Mouse (Mus musculus): ENCODE results near the gene Fam78b. TPM values are rescaled to one million over a fixed set of nuclear protein-coding genes. Genes with fewer than 3 reads are reported as not detected.

The Fam78b gene
- polyA plus RNA-seq, 1 experiment from 2014 or later = 13.9 TPM

DNA sequence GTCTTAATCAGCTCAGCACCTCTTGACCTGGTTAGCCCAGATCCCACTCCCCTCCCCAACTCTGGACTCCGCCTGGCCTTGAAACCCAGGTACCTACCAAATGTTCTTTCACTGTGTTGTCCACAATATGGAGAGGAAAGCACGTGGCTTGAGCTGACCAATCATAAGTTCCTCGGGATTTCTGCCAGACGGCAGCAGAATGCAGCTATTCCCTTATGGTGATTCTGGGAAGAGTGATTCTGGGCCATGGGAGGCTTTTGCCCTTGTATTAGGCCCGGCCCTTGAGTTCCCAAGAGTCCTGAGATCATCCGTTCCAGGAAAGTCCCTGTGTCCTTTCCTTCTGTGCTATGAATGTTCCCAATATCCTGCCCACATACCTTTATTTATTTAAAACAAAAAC is 41.3 kb downstream of the Fam78b start:
- H3K4me3 ChIP-seq = no peak overlapping the region
- ATAC-seq (ENCODE audit: low read depth) = no peak
- no peak overlapping the region for H3K27ac ChIP-seq (replicated peaks)
- no peaks in the 10 kb centered on the region for H3K27me3 ChIP-seq
- H3K9me3 ChIP-seq = no peaks in the 10 kb centered on the region
- no peak overlapping the region for H3K9ac ChIP-seq
- no peak overlapping the region for H3K4me2 ChIP-seq
- WGBS = 88% methylated on average over 6 of the region's 6 CpGs
- H3K4me1 ChIP-seq (replicated peaks) = peaks cover 33% of the 10 kb centered on the region
- H3K36me3 ChIP-seq = 0 out of 2 replicates have a peak, but pooled peaks cover 10% of the 10 kb centered on the region

DNA sequence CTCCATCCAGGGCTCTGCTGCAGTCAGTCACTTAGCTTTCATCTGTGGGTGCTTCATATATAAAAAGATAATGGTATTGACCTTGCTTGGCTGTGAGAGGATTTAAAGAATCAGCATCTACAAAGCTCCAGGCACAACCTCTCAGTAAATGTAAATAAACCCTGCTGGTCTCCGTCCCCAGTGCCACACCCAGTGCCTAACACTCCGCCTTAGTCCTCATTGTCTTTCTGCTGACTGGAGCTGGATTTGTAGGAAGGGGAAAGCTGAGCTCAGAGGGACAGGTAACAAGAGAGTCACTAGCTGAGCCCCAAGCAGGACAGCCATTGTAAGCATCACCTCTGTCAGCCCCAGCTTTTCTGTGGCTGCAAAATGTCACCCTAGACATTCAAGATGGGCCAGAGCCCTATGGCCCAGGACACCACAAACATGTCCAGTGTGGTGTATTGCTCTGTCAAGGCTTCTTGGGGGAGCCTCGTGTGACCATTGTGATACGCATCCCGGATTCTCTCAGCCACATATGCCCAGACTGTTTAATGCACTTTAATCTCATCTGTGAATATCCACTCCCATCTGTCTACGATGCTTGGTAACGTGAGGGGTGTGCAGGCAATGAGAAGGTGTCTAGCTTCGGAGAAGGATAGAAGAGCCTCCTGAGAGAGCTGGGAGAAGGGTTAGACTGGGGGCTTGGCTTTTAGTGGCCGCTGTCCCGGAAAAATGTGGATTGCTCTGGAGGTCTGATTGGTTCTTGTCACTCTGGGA is 45.1 kb downstream of the Fam78b start:
- Histone ChIP-seq H3K36me3 (0 out of 2 replicates have a peak, but pooled peaks cover 3% of the 10 kb centered on the region), H3K4me3 (no peak overlapping the region), H3K27ac (replicated peaks) (peak overlapping the region; percentile 25; the same call in 1 of the 2 replicates), H3K4me2 (no peak overlapping the region), H3K27me3 (no peaks in the 10 kb centered on the region), H3K4me1 (replicated peaks) (peaks cover 35% of the 10 kb centered on the region), H3K9me3 (no peaks in the 10 kb centered on the region), H3K9ac (no peak overlapping the region)
- peak; percentile 24; the same call in 1 of the 2 replicates for ATAC-seq (ENCODE audit: low read depth)
- WGBS = 47% methylated on average over 10 of the region's 10 CpGs

DNA sequence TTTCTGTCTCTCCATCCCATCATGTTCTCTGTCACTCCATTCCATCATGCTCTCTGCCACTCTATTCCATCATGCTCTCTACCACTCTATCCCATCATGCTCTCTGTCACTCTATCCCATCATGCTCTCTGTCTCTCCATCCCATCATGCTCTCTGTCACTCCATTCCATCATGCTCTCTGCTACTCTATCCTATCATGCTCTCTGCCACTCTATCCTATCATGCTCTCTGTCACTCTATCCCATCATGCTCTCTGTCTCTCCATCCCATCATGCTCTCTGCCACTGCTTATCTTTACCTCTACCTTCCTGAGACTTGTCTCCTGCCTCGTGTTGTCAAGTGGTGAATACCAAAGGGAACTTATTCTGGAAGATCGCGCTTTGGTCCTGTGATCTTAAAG is 49.6 kb downstream of the Fam78b start:
- H3K4me2 ChIP-seq = no peak overlapping the region
- ATAC-seq (ENCODE audit: low read depth) = no peak
- no peaks in the 10 kb centered on the region for H3K36me3 ChIP-seq
- no peak overlapping the region for H3K9ac ChIP-seq
- no peak overlapping the region for H3K27ac ChIP-seq (replicated peaks)
- no peaks in the 10 kb centered on the region for H3K9me3 ChIP-seq
- WGBS = 94% methylated on average over 3 of the region's 3 CpGs
- no peaks in the 10 kb centered on the region for H3K27me3 ChIP-seq
- H3K4me3 ChIP-seq = no peak overlapping the region
- peaks cover 37% of the 10 kb centered on the region for H3K4me1 ChIP-seq (replicated peaks)

DNA sequence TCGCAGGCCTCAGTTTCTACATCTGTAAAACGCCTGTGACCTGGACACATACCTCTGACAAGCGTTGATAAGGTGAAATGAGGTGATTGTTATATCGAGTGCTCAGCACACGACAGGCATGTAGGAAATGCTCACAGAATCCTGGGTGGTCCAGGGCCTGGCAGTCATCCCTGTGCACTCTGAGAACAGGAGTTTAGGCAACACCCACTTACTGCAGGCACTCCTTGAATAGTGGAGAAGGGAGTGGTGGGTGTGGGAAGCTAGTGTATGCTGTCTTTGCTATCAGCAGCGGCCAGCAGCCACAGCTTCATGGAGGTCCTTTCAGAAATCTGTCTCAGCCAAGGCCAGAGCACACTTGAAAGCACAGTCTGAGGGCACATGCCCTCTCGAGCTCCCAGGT is 52.8 kb downstream of the Fam78b start:
- Histone ChIP-seq H3K36me3 (no peaks in the 10 kb centered on the region), H3K9me3 (no peaks in the 10 kb centered on the region), H3K27me3 (no peaks in the 10 kb centered on the region), H3K9ac (no peak overlapping the region), H3K4me1 (replicated peaks) (peaks cover 36% of the 10 kb centered on the region), H3K27ac (replicated peaks) (no peak overlapping the region), H3K4me3 (no peak overlapping the region), H3K4me2 (no peak overlapping the region)
- ATAC-seq (ENCODE audit: low read depth) = no peak
- WGBS = 92% methylated on average over 7 of the region's 7 CpGs

DNA sequence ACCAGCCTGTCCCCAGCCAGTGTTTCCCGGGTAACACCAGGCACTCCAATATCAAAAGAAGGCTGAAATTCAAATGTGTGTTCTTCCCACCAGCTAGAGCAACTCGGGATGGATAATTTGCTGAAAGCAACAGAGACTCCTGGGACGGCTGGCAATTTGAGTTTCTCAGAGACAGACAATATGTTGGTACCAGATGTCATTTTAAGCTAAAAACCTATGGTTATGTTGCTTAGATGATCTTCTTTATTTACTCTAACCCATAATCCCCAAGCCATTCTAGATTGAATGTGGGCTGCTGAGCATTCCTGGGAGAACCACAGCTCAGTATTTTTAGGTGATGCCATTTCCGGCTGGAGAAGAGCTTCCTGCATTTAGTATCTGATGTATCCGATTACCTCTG is 56.3 kb downstream of the Fam78b start:
- H3K27me3 ChIP-seq = no peaks in the 10 kb centered on the region
- ATAC-seq (ENCODE audit: low read depth) = no peak
- H3K4me2 ChIP-seq = no peak overlapping the region
- H3K4me3 ChIP-seq = no peak overlapping the region
- WGBS = 59% methylated on average over 5 of the region's 5 CpGs
- no peaks in the 10 kb centered on the region for H3K36me3 ChIP-seq
- H3K9me3 ChIP-seq = no peaks in the 10 kb centered on the region
- H3K9ac ChIP-seq = no peak overlapping the region
- peak overlapping the region; percentile 46; the same call in 1 of the 2 replicates for H3K27ac ChIP-seq (replicated peaks)
- peaks cover 36% of the 10 kb centered on the region for H3K4me1 ChIP-seq (replicated peaks)

DNA sequence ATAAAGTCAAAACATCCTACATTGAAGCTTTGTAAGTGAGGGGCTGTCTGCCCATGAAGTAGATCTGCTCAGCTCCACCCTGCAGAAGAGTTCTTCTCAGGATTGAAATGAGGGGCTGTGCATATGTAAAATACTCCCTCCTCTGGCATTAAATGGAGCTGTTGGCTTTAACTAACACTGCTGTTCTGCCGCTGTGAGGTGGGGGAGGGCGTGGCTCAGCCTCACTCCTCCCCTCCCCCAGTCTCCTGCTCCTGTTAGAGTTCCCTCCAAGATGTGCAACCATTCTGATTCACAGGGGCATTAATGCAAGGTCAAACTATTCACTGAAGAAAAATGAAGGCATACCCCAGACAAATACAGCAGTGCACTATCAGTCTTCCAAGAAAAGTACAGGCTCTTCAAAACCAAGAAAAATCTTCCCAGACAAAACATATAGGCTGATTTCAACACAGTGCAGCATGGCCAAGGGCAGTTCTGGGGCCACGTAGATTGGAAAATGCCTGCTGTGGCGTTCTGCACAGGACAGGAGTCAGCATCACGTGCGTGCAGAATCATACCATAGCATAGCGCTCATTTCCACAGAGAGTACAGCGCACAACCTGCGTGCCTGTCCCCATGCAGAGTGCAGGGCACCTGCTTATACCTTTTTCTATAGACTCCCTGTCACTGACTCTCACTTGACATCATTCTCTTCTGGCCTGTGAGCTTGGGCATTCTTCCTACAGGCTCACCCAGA is 58.5 kb downstream of the Fam78b start:
- H3K9me3 ChIP-seq = no peaks in the 10 kb centered on the region
- no peak overlapping the region for H3K4me2 ChIP-seq
- 56% methylated on average over 9 of the region's 9 CpGs for WGBS
- 0 out of 2 replicates have a peak, but pooled peaks have one; percentile 51 for ATAC-seq (ENCODE audit: low read depth)
- no peaks in the 10 kb centered on the region for H3K36me3 ChIP-seq
- no peak overlapping the region for H3K4me3 ChIP-seq
- H3K27ac ChIP-seq (replicated peaks) = no peak overlapping the region
- H3K4me1 ChIP-seq (replicated peaks) = peaks cover 43% of the 10 kb centered on the region
- no peak overlapping the region for H3K9ac ChIP-seq
- H3K27me3 ChIP-seq = no peaks in the 10 kb centered on the region

DNA sequence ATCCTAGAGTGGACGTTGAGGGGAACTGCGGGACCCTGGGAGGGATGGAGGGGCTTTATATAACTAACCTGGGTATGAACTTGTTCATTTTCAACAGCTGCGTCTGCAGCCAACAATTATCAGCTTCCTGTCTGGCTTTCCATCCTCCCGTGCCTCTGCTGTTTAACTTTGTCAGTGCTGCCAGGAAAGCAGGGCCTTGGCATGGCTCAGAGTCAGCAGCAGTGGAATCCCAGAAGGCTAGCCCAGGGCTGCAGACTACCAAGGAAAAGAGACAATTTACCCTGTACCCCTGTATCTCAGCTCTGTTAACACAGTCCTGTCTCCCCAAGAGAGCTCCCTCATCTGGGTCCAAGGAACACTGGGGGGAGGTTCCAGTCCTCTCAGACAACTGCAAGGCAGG is 62.8 kb downstream of the Fam78b start:
- Histone ChIP-seq H3K4me1 (replicated peaks) (peaks cover 53% of the 10 kb centered on the region), H3K9me3 (no peaks in the 10 kb centered on the region), H3K4me2 (no peak overlapping the region)

DNA sequence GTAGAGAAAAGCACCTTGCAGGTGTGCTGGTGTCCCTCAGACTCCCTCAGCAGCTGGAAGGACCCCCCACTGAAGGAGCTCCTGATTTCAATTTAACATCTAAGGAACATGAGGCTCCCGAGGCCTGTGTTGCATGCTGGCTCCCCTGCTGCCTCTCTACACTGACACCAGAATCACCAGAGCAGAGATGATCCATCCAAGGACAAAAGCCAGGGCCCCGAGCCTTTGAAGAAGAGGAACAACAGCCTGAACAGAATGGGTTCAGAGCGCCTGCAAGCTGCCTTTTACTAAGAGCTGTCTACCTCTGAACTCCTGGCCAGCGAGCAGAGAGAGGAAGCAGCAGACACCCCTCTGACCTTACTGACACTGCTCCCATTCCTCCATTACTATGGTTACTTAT is 64.3 kb downstream of the Fam78b start:
- no peak overlapping the region for H3K9ac ChIP-seq
- H3K4me2 ChIP-seq = no peak overlapping the region
- H3K36me3 ChIP-seq = no peaks in the 10 kb centered on the region
- peak overlapping the region; percentile 52; the same call in 1 of the 2 replicates for H3K27ac ChIP-seq (replicated peaks)
- peaks cover 57% of the 10 kb centered on the region for H3K4me1 ChIP-seq (replicated peaks)
- no peak for ATAC-seq (ENCODE audit: low read depth)
- H3K27me3 ChIP-seq = no peaks in the 10 kb centered on the region
- H3K9me3 ChIP-seq = no peaks in the 10 kb centered on the region
- 14% methylated on average over 4 of the region's 4 CpGs for WGBS
- no peak overlapping the region for H3K4me3 ChIP-seq

More for the DNA sequence above, 62.8 kb downstream of the Fam78b start:
- no peak overlapping the region for H3K9ac ChIP-seq
- H3K27ac ChIP-seq (replicated peaks) = no peak overlapping the region
- no peak for ATAC-seq (ENCODE audit: low read depth)
- no peak overlapping the region for H3K4me3 ChIP-seq
- no peaks in the 10 kb centered on the region for H3K36me3 ChIP-seq
- 76% methylated on average over 4 of the region's 4 CpGs for WGBS
- H3K27me3 ChIP-seq = no peaks in the 10 kb centered on the region

DNA sequence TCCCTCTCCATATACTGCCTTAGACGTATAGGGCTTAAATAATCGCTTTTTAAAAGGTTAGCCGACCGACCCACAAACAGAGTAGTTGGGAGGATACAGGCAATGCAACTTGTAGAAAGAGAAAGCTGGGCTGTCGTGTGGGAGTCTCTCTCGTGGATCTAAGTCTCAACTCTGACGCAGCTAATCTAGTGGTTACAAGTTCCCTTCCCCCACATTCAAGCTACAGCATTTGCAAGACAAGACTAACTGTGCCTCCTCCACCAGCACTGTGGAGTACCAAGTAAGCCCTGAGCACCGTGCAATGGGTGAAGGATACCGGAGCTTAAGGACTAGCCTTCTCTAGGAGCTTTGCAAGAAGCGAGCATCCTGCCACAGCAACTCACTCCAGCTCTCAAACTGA is 64.8 kb downstream of the Fam78b start:
- no peak for ATAC-seq (ENCODE audit: low read depth)

DNA sequence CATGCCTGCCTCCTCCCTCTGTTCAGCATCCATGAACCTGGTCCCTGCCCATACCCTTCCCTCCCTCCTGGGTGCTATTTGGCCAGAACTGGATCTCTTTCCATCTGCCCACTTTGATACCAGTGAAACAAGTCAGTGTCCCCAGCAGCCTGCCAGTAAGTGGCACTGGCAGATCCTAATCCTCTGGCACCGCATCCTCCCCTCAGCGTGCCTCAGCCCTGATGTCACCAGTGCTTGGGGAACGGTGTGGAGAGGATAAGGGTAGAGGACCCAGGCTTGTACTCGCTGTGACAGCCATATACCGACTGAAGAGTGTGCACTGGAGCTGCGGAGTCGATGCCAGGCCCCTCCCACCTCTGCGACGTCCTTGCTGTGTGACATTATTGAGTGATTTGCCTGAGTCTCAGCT is 65.7 kb downstream of the Fam78b start:
- Histone ChIP-seq H3K9ac (no peak overlapping the region), H3K4me1 (replicated peaks) (peaks cover 59% of the 10 kb centered on the region)
- peak; percentile 66; the same call in 1 of the 2 replicates for ATAC-seq (ENCODE audit: low read depth)

More for the DNA sequence above, 64.8 kb downstream of the Fam78b start:
- H3K36me3 ChIP-seq = no peaks in the 10 kb centered on the region
- no peaks in the 10 kb centered on the region for H3K9me3 ChIP-seq
- H3K27me3 ChIP-seq = no peaks in the 10 kb centered on the region
- WGBS = 50% methylated on average over 10 of the region's 10 CpGs
- peak overlapping the region; percentile 59 for H3K27ac ChIP-seq (replicated peaks)
- H3K4me1 ChIP-seq (replicated peaks) = peaks cover 59% of the 10 kb centered on the region
- H3K4me2 ChIP-seq = no peak overlapping the region
- no peak overlapping the region for H3K9ac ChIP-seq
- H3K4me3 ChIP-seq = no peak overlapping the region

DNA sequence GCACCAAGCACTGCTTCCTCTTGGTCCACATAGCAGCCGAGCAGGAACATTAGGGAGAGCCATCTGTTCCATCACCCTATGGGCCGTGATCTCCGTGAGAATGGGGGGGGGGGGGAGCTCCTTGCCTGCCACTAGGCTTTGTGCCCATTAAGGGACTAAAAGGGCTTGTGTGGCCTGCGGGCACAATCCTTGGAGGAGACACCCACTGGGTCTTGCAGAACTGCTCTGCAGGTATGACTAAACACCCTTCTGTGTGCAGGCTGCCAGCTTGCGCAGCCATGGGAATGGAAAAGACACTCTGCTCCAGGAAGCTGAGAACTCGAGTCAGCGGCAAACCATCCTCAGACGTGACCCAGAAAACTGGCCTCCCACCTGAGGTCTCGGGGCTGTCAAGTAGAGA is 68.5 kb downstream of the Fam78b start:
- Histone ChIP-seq H3K4me2 (no peak overlapping the region), H3K9ac (no peak overlapping the region), H3K4me3 (no peak overlapping the region), H3K9me3 (no peaks in the 10 kb centered on the region), H3K27ac (replicated peaks) (peak overlapping the region; percentile 67), H3K4me1 (replicated peaks) (peaks cover 47% of the 10 kb centered on the region), H3K27me3 (no peaks in the 10 kb centered on the region), H3K36me3 (no peaks in the 10 kb centered on the region)
- WGBS = 44% methylated on average over 9 of the region's 9 CpGs
- no peak for ATAC-seq (ENCODE audit: low read depth)

More for the DNA sequence above, 65.7 kb downstream of the Fam78b start:
- Histone ChIP-seq H3K27ac (replicated peaks) (peak overlapping the region; percentile 59), H3K27me3 (no peaks in the 10 kb centered on the region), H3K36me3 (no peaks in the 10 kb centered on the region), H3K9me3 (no peaks in the 10 kb centered on the region), H3K4me3 (no peak overlapping the region), H3K4me2 (no peak overlapping the region)
- WGBS = 47% methylated on average over 9 of the region's 9 CpGs

DNA sequence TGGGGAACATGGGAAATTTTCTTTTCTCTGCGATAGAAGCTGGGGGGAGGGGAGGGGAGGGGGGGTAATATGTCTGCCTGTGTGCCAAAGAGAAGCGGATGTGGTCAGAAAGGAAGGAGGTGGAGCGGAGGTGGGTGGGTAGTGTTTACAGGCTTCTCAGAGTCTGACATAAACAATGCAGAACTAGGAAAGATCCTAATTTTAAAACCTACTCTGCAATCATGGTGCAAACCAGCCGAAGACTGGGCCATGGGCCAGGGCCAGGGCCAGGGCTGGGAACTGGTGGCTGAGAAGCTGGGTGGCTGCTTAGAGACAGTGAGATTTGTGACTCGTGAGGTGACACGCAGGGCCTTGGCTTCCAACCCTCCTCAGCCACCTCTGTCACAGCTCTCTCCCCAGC is 69.1 kb downstream of the Fam78b start:
- H3K27ac ChIP-seq (replicated peaks) = peak overlapping the region; percentile 67

More for the DNA sequence above, 69.1 kb downstream of the Fam78b start:
- Histone ChIP-seq H3K4me1 (replicated peaks) (peaks cover 42% of the 10 kb centered on the region), H3K4me3 (no peak overlapping the region), H3K9ac (no peak overlapping the region), H3K9me3 (no peaks in the 10 kb centered on the region), H3K4me2 (no peak overlapping the region), H3K36me3 (no peaks in the 10 kb centered on the region), H3K27me3 (no peaks in the 10 kb centered on the region)
- no peak for ATAC-seq (ENCODE audit: low read depth)
- 67% methylated on average over 6 of the region's 6 CpGs for WGBS
